Mouse (Mus musculus) cerebellum, adult (tissue): Measurements from ENCODE around the gene Mlx.

Experiments used
- ATAC-seq: cut with Nextera tagmentation; 2 replicates; pipeline ENCODE4 v1.9.2; 2017; ENCODE audit warnings: mild to moderate bottlenecking, moderate library complexity, mixed read lengths; ENCODE audit not compliant: insufficient number of reproducible peaks, low FRiP score, low TSS enrichment

The Mlx gene

GRCm38 (mm10) chr11:101086756-101087681 is at the start of gene Mlx:
TSS of gene Mlx (plus strand) at chr11:101087277.
- peak; percentile 37; the same call in 1 of the 2 replicates for ATAC-seq

- no peak for ATAC-seq
Measured at GRCm38 (mm10) chr11:101037795-101038194, 49.3 kb upstream of the Mlx start.

- no peak for ATAC-seq
Measured at GRCm38 (mm10) chr11:101045826-101046225, 41.3 kb upstream of the Mlx start.

GRCm38 (mm10) chr11:101046440-101046839 is 40.6 kb upstream of the Mlx start:
- no peak for ATAC-seq

- no peak for ATAC-seq
Measured at GRCm38 (mm10) chr11:101047502-101047901, 39.6 kb upstream of the Mlx start.

- ATAC-seq: peak; percentile 43; the same call in 1 of the 2 replicates
Measured at GRCm38 (mm10) chr11:101050359-101050758, 36.7 kb upstream of the Mlx start.

GRCm38 (mm10) chr11:101051051-101051493 is 36.0 kb upstream of the Mlx start:
- peak; percentile 36; the same call in 1 of the 2 replicates for ATAC-seq

- ATAC-seq: no peak
Measured at GRCm38 (mm10) chr11:101051617-101052016, 35.5 kb upstream of the Mlx start.

GRCm38 (mm10) chr11:101052751-101053473 is 34.2 kb upstream of the Mlx start:
- no peak for ATAC-seq

- no peak for ATAC-seq
Measured at GRCm38 (mm10) chr11:101053974-101054373, 33.1 kb upstream of the Mlx start.

- ATAC-seq: no peak
Measured at GRCm38 (mm10) chr11:101055418-101055817, 31.7 kb upstream of the Mlx start.

GRCm38 (mm10) chr11:101056885-101057284 is 30.2 kb upstream of the Mlx start:
- ATAC-seq: no peak

- 0 out of 2 replicates have a peak, but pooled peaks have one; percentile 45 for ATAC-seq
Measured at GRCm38 (mm10) chr11:101057860-101058259, 29.2 kb upstream of the Mlx start.

GRCm38 (mm10) chr11:101058726-101059125 is 28.4 kb upstream of the Mlx start:
- no peak for ATAC-seq

GRCm38 (mm10) chr11:101059473-101059872 is 27.6 kb upstream of the Mlx start:
- ATAC-seq: no peak

- no peak for ATAC-seq
Measured at GRCm38 (mm10) chr11:101060126-101060525, 27.0 kb upstream of the Mlx start.

GRCm38 (mm10) chr11:101061049-101061448 is 26.0 kb upstream of the Mlx start:
- no peak for ATAC-seq

- ATAC-seq: no peak
Measured at GRCm38 (mm10) chr11:101062165-101062884, 24.8 kb upstream of the Mlx start.

GRCm38 (mm10) chr11:101062971-101063675 is 24.0 kb upstream of the Mlx start:
- ATAC-seq: no peak
